Mouse (Mus musculus) small intestine, adult 2 months (tissue): ENCODE measurements around the gene Ehd2.

Source experiments
- CTCF ChIP-seq: fragments of 200-500 bp; IDR thresholded peaks from 2 replicates; pipeline ENCODE4 v1.5.1; 2012; ENCODE audit warnings: low read depth, mild to moderate bottlenecking, control low read depth, inconsistent platforms, low read length, moderate library complexity, mixed read lengths; ENCODE audit not compliant: insufficient replicate concordance, insufficient read length; ENCODE audit errors: extremely low read depth
- POLR2A ChIP-seq: fragments of 200-500 bp; IDR thresholded peaks from 2 replicates; pipeline ENCODE4 v1.6.1; 2012; ENCODE audit warnings: low read depth, mild to moderate bottlenecking, control low read depth, inconsistent platforms, low read length, moderate library complexity

GRCm38 (mm10) chr7:15950008-15950407 is 17.4 kb downstream of the Ehd2 start:
- TF ChIP-seq CTCF (no peak), POLR2A (no peak)
